Mouse (Mus musculus) E14TG2a.4 (cell line): ENCODE data around the gene Olfr453.

Source experiments
- H3K27me3 ChIP-seq: 2 replicates; pipeline ENCODE4 v1.6.1; 2014; ENCODE audit warnings: low read length, control low read depth; ENCODE audit not compliant: insufficient read depth
- H3K36me3 ChIP-seq: 2 replicates; pipeline ENCODE4 v1.6.1; 2014; ENCODE audit warnings: low read length, control low read depth; ENCODE audit not compliant: insufficient read depth
- H3K4me1 ChIP-seq: replicated peaks from 2 replicates; pipeline ENCODE4 v1.6.1; 2014; ENCODE audit warnings: low read depth, low read length, control low read depth
- H3K4me3 ChIP-seq: replicated peaks from 2 replicates; pipeline ENCODE4 v1.5.1; 2014; ENCODE audit warnings: mild to moderate bottlenecking, low read length
- H3K9me3 ChIP-seq: 2 replicates; pipeline ENCODE4 v1.6.1; 2014; ENCODE audit warnings: low read length, control low read depth
- CTCF ChIP-seq: conservative IDR thresholded peaks from 2 replicates; pipeline ENCODE4 v1.5.1; 2014; ENCODE audit warnings: low read length
- NANOG ChIP-seq: IDR thresholded peaks from 2 replicates; pipeline ENCODE4 v1.6.1; 2014; ENCODE audit warnings: borderline replicate concordance, low read length, mixed read lengths
- POU5F1 ChIP-seq: IDR thresholded peaks from 2 replicates; pipeline ENCODE4 v1.6.1; 2014; ENCODE audit warnings: low read length, borderline replicate concordance

Olfr453 gene

DNA sequence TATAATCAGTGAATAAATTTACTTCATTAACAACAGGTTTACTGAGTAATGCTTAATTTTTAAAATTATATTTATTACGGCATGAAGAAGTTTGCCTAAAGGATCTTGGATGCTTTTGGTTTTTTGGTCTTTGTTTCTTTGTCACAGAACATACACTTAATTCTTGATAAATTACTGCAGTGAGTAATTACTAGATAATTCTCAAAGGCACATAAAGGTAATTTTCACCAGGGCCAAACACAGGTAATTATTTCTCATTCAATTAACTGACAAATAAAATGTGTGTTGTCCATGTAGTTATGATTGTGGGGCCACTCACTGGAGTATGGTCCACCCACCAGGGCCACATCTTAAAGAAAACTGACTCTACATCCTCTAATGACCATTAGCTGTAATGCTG lies at the start of gene Olfr453:
Gene Olfr453 (plus strand): TSS at position 301 of the 400 bp plus-strand sequence.
- no peaks in the 10 kb centered on the region for H3K4me1 ChIP-seq
- H3K36me3 ChIP-seq = no peaks in the 10 kb centered on the region
- TF ChIP-seq POU5F1 = no peak
- TF ChIP-seq CTCF = no peak
- TF ChIP-seq NANOG = no peak
- H3K9me3 ChIP-seq = no peaks in the 10 kb centered on the region
- no peaks in the 10 kb centered on the region for H3K27me3 ChIP-seq
- H3K4me3 ChIP-seq = no peak within 1 kb of the TSS

DNA sequence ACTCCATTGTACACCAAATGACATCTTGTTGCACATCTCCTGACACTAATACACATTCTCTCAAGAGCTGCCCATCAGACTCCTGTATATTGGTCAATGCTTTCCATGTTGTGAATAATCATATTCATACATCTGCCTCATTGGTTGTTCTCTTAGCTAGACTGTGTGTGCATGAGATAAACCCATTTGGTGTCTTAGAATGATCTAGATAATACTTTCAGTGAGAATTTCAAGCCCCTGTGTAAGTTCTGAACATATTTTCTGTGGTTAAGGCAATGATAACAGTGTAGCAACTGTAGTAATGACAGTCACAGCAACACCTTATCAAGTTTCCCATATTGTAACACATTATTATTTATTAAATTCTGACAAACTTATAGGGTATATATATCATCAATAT lies 49.4 kb upstream of the Olfr453 start:
- peaks cover 17% of the 10 kb centered on the region for H3K4me1 ChIP-seq
- H3K4me3 ChIP-seq = no peak overlapping the region
- H3K9me3 ChIP-seq = no peaks in the 10 kb centered on the region
- no peaks in the 10 kb centered on the region for H3K36me3 ChIP-seq
- H3K27me3 ChIP-seq = peaks cover 10% of the 10 kb centered on the region
- TF ChIP-seq NANOG (no peak), CTCF (no peak), POU5F1 (no peak)

DNA sequence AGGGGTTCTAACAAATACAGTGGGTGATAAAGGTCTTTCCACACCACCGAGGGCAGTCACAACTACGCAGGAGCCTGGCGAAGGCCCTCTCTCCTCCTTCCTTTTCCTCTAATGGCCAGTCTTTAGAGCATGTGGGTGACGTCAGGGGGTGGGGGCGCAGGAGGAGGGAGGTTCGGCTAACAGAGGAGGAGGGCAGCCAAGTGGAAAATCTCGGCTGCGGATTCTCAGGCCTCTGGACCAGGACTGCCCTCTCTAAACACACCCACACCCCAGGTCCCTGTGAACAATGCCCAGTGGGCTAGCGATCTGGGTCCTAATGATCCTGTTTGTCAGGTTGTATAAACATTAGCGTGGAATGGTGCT lies 47.0 kb upstream of the Olfr453 start:
- H3K9me3 ChIP-seq = no peaks in the 10 kb centered on the region
- peak overlapping the region; percentile 92 for H3K4me3 ChIP-seq
- H3K27me3 ChIP-seq = peaks cover 10% of the 10 kb centered on the region
- TF ChIP-seq POU5F1 = no peak
- TF ChIP-seq NANOG = no peak
- no peak for TF ChIP-seq CTCF
- no peaks in the 10 kb centered on the region for H3K36me3 ChIP-seq
- peaks cover 17% of the 10 kb centered on the region for H3K4me1 ChIP-seq

DNA sequence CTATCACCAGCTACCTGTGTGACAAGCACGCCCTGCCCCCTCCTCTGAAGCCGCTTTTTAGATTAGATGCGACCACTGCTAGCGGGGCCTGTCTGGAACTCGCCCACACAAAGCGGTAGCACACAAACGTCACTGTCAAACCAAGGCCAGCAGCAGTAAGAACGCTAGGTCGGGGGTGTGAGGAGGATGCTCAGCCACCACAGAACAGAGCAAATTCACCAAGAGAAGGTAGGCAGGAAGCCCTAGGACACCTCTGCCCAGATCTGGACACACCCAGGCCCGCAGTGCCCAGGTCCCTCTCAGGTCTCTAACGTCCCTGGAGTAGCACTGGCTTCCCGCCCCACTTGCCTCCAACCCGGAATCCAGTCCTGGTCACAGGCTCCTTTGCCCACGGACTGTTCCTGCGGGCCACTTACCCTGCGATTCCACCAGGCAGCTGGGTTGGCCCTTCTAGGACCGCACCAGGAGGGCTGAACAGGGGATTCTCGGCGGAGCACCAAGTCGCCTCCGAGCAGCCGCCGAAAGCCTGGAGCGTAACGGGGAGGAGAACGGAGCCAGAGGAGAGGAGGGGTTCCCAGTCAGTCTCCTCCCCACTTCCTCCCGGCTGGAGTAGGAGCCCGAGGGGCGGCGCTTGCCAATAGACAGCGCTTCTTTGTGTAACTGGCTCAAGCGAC lies 46.5 kb upstream of the Olfr453 start:
- no peak for TF ChIP-seq CTCF
- Histone ChIP-seq H3K4me1 (peaks cover 17% of the 10 kb centered on the region), H3K4me3 (peak overlapping the region; percentile 92), H3K27me3 (peaks cover 10% of the 10 kb centered on the region), H3K36me3 (no peaks in the 10 kb centered on the region), H3K9me3 (no peaks in the 10 kb centered on the region)

DNA sequence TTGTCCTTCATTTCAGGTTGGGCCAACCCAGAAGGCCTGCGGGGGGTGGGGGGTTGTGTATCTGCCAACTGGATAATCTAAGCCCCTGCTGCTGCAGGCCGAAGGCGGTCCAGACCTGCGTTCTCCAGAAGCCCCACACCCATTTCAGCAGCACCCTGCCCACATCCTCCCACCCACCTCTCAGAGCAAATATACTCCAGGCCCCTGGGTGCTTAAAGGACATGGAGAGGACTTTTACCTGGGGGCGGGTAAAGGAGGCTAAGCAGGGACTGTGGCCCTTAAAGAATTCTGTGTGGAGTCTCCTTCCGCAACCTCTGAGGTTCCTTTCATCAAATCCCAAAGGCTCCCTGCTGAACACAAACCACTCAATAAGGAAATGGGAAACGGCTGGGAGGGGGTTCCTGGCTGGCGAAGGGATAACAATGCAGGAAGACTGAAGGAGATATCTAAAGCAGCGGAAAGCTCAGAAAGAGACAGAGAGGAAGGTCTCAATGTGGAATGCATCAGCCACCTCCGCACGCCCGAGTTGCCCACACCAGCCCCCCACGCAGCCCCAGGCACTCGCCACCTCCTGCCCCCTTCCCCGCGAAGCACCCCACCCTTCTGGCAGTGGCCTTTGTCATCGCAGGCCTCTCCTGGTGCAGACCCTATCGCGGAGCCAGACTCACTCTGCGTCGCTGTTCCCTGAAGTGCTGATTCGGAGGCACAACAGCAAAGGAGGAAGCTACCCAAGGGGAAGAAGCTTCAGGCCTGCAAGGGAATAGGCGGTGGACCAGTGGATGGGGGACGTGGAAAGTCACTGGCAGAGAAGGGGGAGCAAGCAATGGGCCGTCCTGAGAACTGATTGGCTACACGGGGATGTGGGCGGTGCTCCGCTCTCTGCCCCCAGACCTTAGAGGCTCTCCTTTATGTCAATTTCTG lies 29.6 kb upstream of the Olfr453 start, which contains the start of gene Tcaf1:
Gene Tcaf1 (minus strand): TSS at position 798 of the 921 bp plus-strand sequence.
- peak within 1 kb of the TSS; percentile 77 for H3K4me3 ChIP-seq

DNA sequence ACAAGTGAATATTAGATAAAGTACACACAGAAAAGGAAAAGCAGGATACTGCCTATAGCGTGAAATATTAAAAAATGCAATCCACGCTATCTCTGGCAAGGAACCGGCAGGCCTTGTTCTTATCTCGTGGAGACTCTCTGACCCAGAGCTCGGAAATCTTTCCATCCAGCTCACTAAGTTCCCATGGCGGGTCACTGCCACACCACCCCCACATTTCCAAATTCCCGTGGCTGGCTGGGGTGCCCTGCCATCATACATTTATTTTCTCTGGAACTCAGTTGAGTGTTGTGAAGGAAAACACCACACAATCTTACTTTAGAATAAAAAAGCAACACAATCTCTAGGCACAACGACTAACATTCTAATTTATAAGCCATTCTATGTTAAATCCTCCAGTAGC lies 24.5 kb upstream of the Olfr453 start:
- Histone ChIP-seq H3K4me3 (no peak overlapping the region), H3K27me3 (0 out of 2 replicates have a peak, but pooled peaks cover 7% of the 10 kb centered on the region), H3K36me3 (no peaks in the 10 kb centered on the region), H3K4me1 (peaks cover 8% of the 10 kb centered on the region), H3K9me3 (no peaks in the 10 kb centered on the region)
- no peak for TF ChIP-seq POU5F1
- TF ChIP-seq CTCF = no peak
- no peak for TF ChIP-seq NANOG

More for the DNA sequence above, 29.6 kb upstream of the Olfr453 start, which contains the start of gene Tcaf1:
- Histone ChIP-seq H3K36me3 (no peaks in the 10 kb centered on the region), H3K27me3 (0 out of 2 replicates have a peak, but pooled peaks cover 7% of the 10 kb centered on the region), H3K9me3 (no peaks in the 10 kb centered on the region), H3K4me1 (peaks cover 7% of the 10 kb centered on the region)
- TF ChIP-seq CTCF (no peak), POU5F1 (no peak), NANOG (0 out of 2 replicates have a peak, but pooled peaks have one; percentile 6)

DNA sequence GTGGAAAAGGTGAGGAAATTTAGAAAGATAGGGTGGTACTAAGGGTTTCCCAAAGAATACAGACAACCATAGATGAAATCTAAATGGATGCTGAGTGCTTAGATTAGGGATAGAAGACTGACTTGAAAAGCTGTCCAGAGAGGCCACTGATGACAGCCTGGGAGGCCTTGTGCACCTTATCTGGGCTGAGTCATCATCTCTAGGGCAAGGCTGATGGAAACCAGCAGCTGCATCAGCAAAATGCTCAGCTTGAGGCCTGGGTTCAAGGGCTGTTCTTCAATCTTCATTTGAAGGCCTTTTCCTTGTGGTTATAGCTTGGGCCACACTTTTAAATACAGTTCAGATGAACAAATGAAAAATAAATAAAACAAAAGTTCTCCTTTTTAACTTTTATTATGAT lies 21.2 kb upstream of the Olfr453 start:
- Histone ChIP-seq H3K4me3 (no peak overlapping the region), H3K27me3 (no peaks in the 10 kb centered on the region), H3K4me1 (peaks cover 8% of the 10 kb centered on the region), H3K36me3 (no peaks in the 10 kb centered on the region), H3K9me3 (no peaks in the 10 kb centered on the region)
- TF ChIP-seq POU5F1 = no peak
- TF ChIP-seq CTCF = no peak
- no peak for TF ChIP-seq NANOG

DNA sequence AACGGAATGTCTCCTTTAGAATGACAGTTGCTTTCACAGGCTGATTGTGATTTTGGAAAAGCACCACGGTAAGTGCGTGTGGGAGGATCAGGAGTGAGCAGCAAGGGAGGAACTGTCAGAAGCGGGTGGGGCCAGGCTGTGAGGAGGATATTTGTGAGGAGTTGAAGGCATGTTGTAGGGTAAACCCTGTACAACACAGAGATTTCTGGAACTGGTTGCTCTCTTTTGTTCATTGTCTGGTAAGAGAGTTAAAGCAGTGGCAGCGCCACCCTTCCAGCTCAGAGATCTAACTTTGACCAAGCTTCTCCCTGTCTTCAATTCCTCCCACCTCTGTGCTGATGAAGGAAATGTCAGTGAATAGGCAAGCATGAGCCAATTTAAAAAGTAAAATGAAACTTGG lies 3.1 kb downstream of the Olfr453 start:
- TF ChIP-seq CTCF (no peak), POU5F1 (no peak), NANOG (no peak)
- Histone ChIP-seq H3K4me1 (no peaks in the 10 kb centered on the region), H3K36me3 (no peaks in the 10 kb centered on the region), H3K4me3 (no peak overlapping the region), H3K27me3 (no peaks in the 10 kb centered on the region; the same call in 1 of the 2 replicates), H3K9me3 (no peaks in the 10 kb centered on the region)
